Mouse (Mus musculus) forebrain, embryonic 14.5 days (tissue): ENCODE measurements at regions not wholly inside any gene's neighbourhood (a gene's known extent, or its start where the extent isn't known, plus 50 kb on each side); places are given as distances from the start of the nearest gene placed in this dataset.

Source experiments
- ATAC-seq: fragments of 200-750 bp; cut with Nextera tagmentation; 2 replicates; pipeline ENCODE4 v1.8.0; 2017; ENCODE audit warnings: mild to moderate bottlenecking, moderate library complexity
- DNase-seq: peaks from one replicate; pipeline ENCODE4 v3.0.0-alpha.2; 2015; ENCODE audit warnings: low spot score
- H3K27ac ChIP-seq: fragments of 300-500 bp; sonication (generic); 2 replicates; pipeline ENCODE4 v1.5.1; 2014; ENCODE audit warnings: low read depth, mild to moderate bottlenecking, control low read depth, low read length, moderate library complexity
- H3K27me3 ChIP-seq: fragments of 300-500 bp; sonication (generic); replicated peaks from 2 replicates; pipeline ENCODE4 v1.6.1; 2014; ENCODE audit warnings: low read length, control low read depth, mixed read lengths; ENCODE audit not compliant: control insufficient read depth, insufficient read depth
- H3K36me3 ChIP-seq: fragments of 300-500 bp; sonication (generic); 2 replicates; pipeline ENCODE4 v1.6.1; 2014; ENCODE audit warnings: low read length, control low read depth; ENCODE audit not compliant: control insufficient read depth, insufficient read depth
- H3K4me1 ChIP-seq: fragments of 300-500 bp; sonication (generic); 2 replicates; pipeline ENCODE4 v1.6.1; 2014; ENCODE audit warnings: antibody characterized with exemption, low read length, control low read depth; ENCODE audit not compliant: control insufficient read depth, insufficient read depth
- H3K4me2 ChIP-seq: fragments of 300-500 bp; sonication (generic); 2 replicates; pipeline ENCODE4 v1.6.1; 2014; ENCODE audit warnings: mild to moderate bottlenecking, control low read depth, low read length
- H3K4me3 ChIP-seq: fragments of 300-500 bp; sonication (generic); 2 replicates; pipeline ENCODE4 v1.5.1; 2014; ENCODE audit warnings: low read depth, low read length, control low read depth
- H3K9ac ChIP-seq: fragments of 300-500 bp; sonication (generic); 2 replicates; pipeline ENCODE4 v1.6.1; 2014; ENCODE audit warnings: mild to moderate bottlenecking, low read length, control low read depth, moderate library complexity
- H3K9me3 ChIP-seq: fragments of 300-500 bp; sonication (generic); replicated peaks from 2 replicates; pipeline ENCODE4 v1.6.1; 2016; ENCODE audit warnings: low read length, control low read depth, mixed read lengths; ENCODE audit not compliant: control insufficient read depth
- WGBS: fragments of 180-500 bp; shearing (Covaris S2); extraction: QIAGEN DNeasy Blood & Tissue Kit; methylation state at CpG from one replicate; pipeline ENCODE4 v1.1.7; 2014; 5-methylcytosine and 5-hydroxymethylcytosine counted together

DNA sequence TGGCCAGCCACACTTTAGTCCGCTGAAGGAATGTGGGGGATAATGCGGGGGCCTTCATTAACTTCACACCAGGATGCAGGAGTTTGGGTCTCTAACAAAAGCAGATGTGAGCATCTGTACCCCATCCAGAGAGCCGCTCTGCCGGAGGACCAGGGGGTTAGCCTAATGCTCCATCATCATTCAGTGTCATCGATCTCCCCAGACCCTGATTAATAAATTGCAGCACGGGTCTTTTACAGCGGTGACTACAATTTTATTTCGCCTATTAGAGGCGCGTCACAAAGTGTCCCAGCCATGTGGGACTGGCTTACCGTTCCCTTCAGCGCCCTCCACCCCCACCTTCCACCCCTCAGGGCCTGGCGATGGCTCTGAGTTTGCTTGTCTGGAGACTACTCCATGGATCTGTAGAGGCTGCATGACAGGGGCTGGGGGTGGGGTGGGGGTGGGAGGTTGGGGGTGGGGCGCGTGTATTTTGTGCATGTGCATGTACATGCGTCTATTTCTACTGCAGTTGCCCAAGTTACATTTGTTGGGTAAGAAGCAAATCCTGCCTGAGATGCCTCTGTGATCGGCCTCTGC, 1560.8 kb upstream of the Gulo start:
- 0 out of 2 replicates have a peak, but pooled peaks cover 5% of the 10 kb centered on the region for H3K27me3 ChIP-seq
- no peaks in the 10 kb centered on the region for H3K9me3 ChIP-seq
- no peaks in the 10 kb centered on the region for H3K36me3 ChIP-seq
- DNase-seq (no peak), ATAC-seq (no peak)
- H3K27ac ChIP-seq: no peak overlapping the region
- no peak overlapping the region for H3K4me3 ChIP-seq
- WGBS: 17% methylated on average over 17 of the region's 17 CpGs
- peaks cover 5% of the 10 kb centered on the region for H3K4me1 ChIP-seq
- H3K9ac ChIP-seq: no peak overlapping the region
- no peak overlapping the region; the same call in 1 of the 2 replicates for H3K4me2 ChIP-seq

- H3K4me1 ChIP-seq: peaks cover 5% of the 10 kb centered on the region
- no peak overlapping the region for H3K9ac ChIP-seq
- no peaks in the 10 kb centered on the region for H3K9me3 ChIP-seq
- no peak overlapping the region for H3K4me3 ChIP-seq
- H3K27me3 ChIP-seq: 0 out of 2 replicates have a peak, but pooled peaks cover 5% of the 10 kb centered on the region
- peak overlapping the region; percentile 12; the same call in 1 of the 2 replicates for H3K4me2 ChIP-seq
- ATAC-seq (no peak; the same call in 1 of the 2 replicates), DNase-seq (peak; percentile 53)
- no peaks in the 10 kb centered on the region for H3K36me3 ChIP-seq
- H3K27ac ChIP-seq: no peak overlapping the region
- 12% methylated on average over 22 of the region's 22 CpGs for WGBS
Observed at GRCm38 (mm10) chr14:67568896-67569743, 1560.1 kb upstream of the Gulo start.

- Histone ChIP-seq H3K9me3 (no peaks in the 10 kb centered on the region), H3K36me3 (no peaks in the 10 kb centered on the region), H3K4me1 (no peaks in the 10 kb centered on the region), H3K27ac (no peak overlapping the region), H3K9ac (no peak overlapping the region), H3K4me2 (no peak overlapping the region), H3K4me3 (no peak overlapping the region), H3K27me3 (peaks cover 7% of the 10 kb centered on the region; the same call in 1 of the 2 replicates)
- WGBS: 80% methylated on average over 7 of the region's 7 CpGs
- DNase-seq (no peak), ATAC-seq (no peak)
Observed at GRCm38 (mm10) chr14:67554897-67555296, 1545.9 kb upstream of the Gulo start.

- 47% methylated on average over 6 of the region's 6 CpGs for WGBS
- Histone ChIP-seq H3K4me1 (no peaks in the 10 kb centered on the region), H3K36me3 (no peaks in the 10 kb centered on the region), H3K27me3 (peaks cover 7% of the 10 kb centered on the region; the same call in 1 of the 2 replicates), H3K9me3 (peaks cover 4% of the 10 kb centered on the region; the same call in 1 of the 2 replicates), H3K4me3 (no peak overlapping the region), H3K4me2 (no peak overlapping the region), H3K27ac (no peak overlapping the region), H3K9ac (no peak overlapping the region)
- peak; percentile 65 for ATAC-seq
- peak; percentile 81 for DNase-seq
Observed at GRCm38 (mm10) chr14:67550462-67551185, 1541.6 kb upstream of the Gulo start.

GRCm38 (mm10) chr14:67548750-67549149, 1539.7 kb upstream of the Gulo start:
- Histone ChIP-seq H3K27ac (no peak overlapping the region), H3K9ac (no peak overlapping the region), H3K4me2 (no peak overlapping the region), H3K4me1 (no peaks in the 10 kb centered on the region), H3K27me3 (peaks cover 7% of the 10 kb centered on the region; the same call in 1 of the 2 replicates), H3K36me3 (no peaks in the 10 kb centered on the region), H3K4me3 (no peak overlapping the region), H3K9me3 (peaks cover 5% of the 10 kb centered on the region)
- ATAC-seq: no peak
- DNase-seq: no peak
- 87% methylated on average over 6 of the region's 6 CpGs for WGBS

DNA sequence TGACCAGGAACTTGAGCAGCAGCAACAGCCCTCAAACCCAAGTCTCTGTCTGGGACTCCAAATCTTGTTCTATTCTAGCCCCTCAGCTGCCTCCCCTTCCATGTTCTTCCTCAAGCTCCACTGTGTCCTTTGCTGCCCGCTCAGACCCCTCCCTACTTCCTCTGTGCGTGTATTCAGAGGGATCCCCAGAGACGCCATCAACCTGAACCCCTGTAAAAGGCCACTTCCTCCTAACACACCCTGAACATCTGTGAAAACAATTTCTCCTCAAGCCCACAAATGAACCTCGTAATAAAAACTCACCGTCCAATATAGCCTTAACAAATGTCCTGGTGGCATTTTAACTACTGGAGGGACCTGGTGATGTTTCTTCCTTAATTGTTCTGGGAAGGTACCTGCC, 1536.0 kb upstream of the Gulo start:
- 89% methylated on average over 5 of the region's 5 CpGs for WGBS
- Histone ChIP-seq H3K4me3 (no peak overlapping the region), H3K27ac (no peak overlapping the region), H3K4me1 (no peaks in the 10 kb centered on the region), H3K27me3 (no peaks in the 10 kb centered on the region), H3K4me2 (no peak overlapping the region), H3K9ac (no peak overlapping the region), H3K36me3 (no peaks in the 10 kb centered on the region), H3K9me3 (peaks cover 14% of the 10 kb centered on the region)
- ATAC-seq: no peak
- DNase-seq: no peak

- H3K4me1 ChIP-seq: peaks cover 10% of the 10 kb centered on the region
- H3K27me3 ChIP-seq: no peaks in the 10 kb centered on the region
- H3K9ac ChIP-seq: no peak overlapping the region
- 30% methylated on average over 4 of the region's 4 CpGs for WGBS
- H3K27ac ChIP-seq: peak overlapping the region; percentile 48
- H3K4me2 ChIP-seq: no peak overlapping the region
- peak; percentile 86 for DNase-seq
- peak; percentile 83 for ATAC-seq
- peaks cover 9% of the 10 kb centered on the region for H3K9me3 ChIP-seq
- H3K4me3 ChIP-seq: no peak overlapping the region
- H3K36me3 ChIP-seq: no peaks in the 10 kb centered on the region
Observed at GRCm38 (mm10) chr14:67541271-67541711, 1532.3 kb upstream of the Gulo start.

GRCm38 (mm10) chr14:67538696-67539095, 1529.7 kb upstream of the Gulo start:
- no peak for ATAC-seq
- peaks cover 8% of the 10 kb centered on the region for H3K9me3 ChIP-seq
- no peak for DNase-seq
- no peak overlapping the region for H3K4me3 ChIP-seq
- H3K4me2 ChIP-seq: no peak overlapping the region
- WGBS: 79% methylated on average over 9 of the region's 9 CpGs
- no peak overlapping the region for H3K9ac ChIP-seq
- no peak overlapping the region for H3K27ac ChIP-seq
- H3K4me1 ChIP-seq: peaks cover 10% of the 10 kb centered on the region
- H3K36me3 ChIP-seq: no peaks in the 10 kb centered on the region
- no peaks in the 10 kb centered on the region for H3K27me3 ChIP-seq
